In the genomic region with DNA sequence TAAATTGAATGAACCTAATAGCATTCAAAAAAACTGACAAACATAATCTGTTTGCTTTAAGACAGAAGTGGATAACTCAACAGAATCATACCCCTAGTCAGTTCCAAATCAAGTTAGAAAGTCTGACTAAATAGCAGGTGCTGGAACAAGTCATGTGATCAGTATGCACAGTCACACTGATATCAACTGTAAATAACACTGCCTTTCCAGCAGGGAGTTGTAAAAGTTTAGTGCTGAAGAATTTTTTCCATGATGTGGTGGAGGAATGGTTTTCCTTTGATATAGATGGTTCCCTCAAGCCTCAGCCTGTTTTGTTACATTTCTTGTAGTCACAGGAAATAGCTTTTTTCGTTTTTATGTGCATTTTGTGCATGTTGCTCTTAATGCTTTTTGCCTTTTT, we compare ENCODE assay signal across 23 mouse cellular contexts.
"Had no signal": no experiment of that assay in that cellular context is flagged by ENCODE, and none has a peak within 500 bp of the region (broad histone marks: within the 10 kb centered on the region; RNA-seq: fewer than 3 reads in every experiment).

No protein-coding gene starts in this region.

- DNase-seq: kidney, adult 18-20 months; kidney, adult 9 months; kidney, postnatal 25 days; layer of hippocampus, postnatal 36 days; left cerebral cortex, postnatal 4 days; liver; lung, adult 18-20 months; lung, postnatal 10 days; lung, postnatal 36 days; right cerebral cortex, adult 18-20 months; right cerebral cortex, postnatal 14 days; right cerebral cortex, postnatal 4 days; thymus, postnatal 36 days had no signal

- ATAC-seq: liver, embryonic 12.5 days; midbrain, embryonic 13.5 days; midbrain, embryonic 16.5 days had no signal

- H3K4me3 ChIP-seq: liver, embryonic 12.5 days; liver, embryonic 15.5 days; lung, embryonic 15.5 days; megakaryocyte, embryonic 14.5 days; midbrain, embryonic 10.5 days; midbrain, embryonic 13.5 days; myocyte; neural tube, embryonic 13.5 days had no signal

- H3K27ac ChIP-seq: kidney, postnatal 0 days; liver, embryonic 12.5 days; liver, embryonic 15.5 days; lung, embryonic 15.5 days; midbrain, embryonic 10.5 days; midbrain, embryonic 13.5 days; neural tube, embryonic 13.5 days had no signal

- H3K9ac ChIP-seq: liver, embryonic 12.5 days; liver, embryonic 15.5 days; lung, embryonic 15.5 days; midbrain, embryonic 13.5 days; neural tube, embryonic 13.5 days had no signal

- H3K27me3 ChIP-seq: liver, embryonic 12.5 days; liver, embryonic 15.5 days; lung, embryonic 15.5 days; megakaryocyte, embryonic 14.5 days; midbrain, embryonic 13.5 days; neural tube, embryonic 13.5 days had no signal

- H3K4me2 ChIP-seq: liver, embryonic 12.5 days; liver, embryonic 15.5 days; lung, embryonic 15.5 days; midbrain, embryonic 13.5 days; neural tube, embryonic 13.5 days had no signal

- H3K36me3 ChIP-seq: liver, embryonic 12.5 days; liver, embryonic 15.5 days; lung, embryonic 15.5 days; midbrain, embryonic 10.5 days; midbrain, embryonic 13.5 days; neural tube, embryonic 13.5 days had no signal

- H3K9me3 ChIP-seq: liver, embryonic 12.5 days; liver, embryonic 15.5 days; lung, embryonic 15.5 days; megakaryocyte, embryonic 14.5 days; midbrain, embryonic 10.5 days; midbrain, embryonic 13.5 days; neural tube, embryonic 13.5 days had no signal

- H3K4me1 ChIP-seq: liver, embryonic 12.5 days; liver, embryonic 15.5 days; lung, embryonic 15.5 days; megakaryocyte, embryonic 14.5 days; midbrain, embryonic 10.5 days; midbrain, embryonic 13.5 days; neural tube, embryonic 13.5 days had no signal
